Mouse (Mus musculus) naive thymus-derived CD4-positive, alpha-beta T cell, adult 5 months (primary cell): ENCODE results near the gene Mmp17. TPM values are rescaled to one million over a fixed set of nuclear protein-coding genes. Genes with fewer than 3 reads are reported as not detected.

Experiments
- polyA plus RNA-seq: library from polyadenylated mRNA; unstranded; fragments of 100-300 nt; shearing (Covaris generic); gene quantifications from one replicate; pipeline ENCODE4 v1.2.1, GENCODE M21; 2017

The Mmp17 gene
- 1.7 TPM for polyA plus RNA-seq

GRCm38 (mm10) chr5:129583761-129584582 lies at the start of gene Mmp17:
Gene Mmp17, plus strand, starts transcription at chr5:129584169.

Other genes with a start within 250 kb of the Mmp17 start
- 71.9 TPM for gene Sfswap, start 82.9 kb upstream of the Mmp17 start, polyA plus RNA-seq
- gene Zfp11, start 85.9 kb downstream of the Mmp17 start, polyA plus RNA-seq, result 0.72 TPM
- not detected for gene Sept14, start 124.3 kb downstream of the Mmp17 start, polyA plus RNA-seq
- gene Mrps17, start 131.3 kb downstream of the Mmp17 start, polyA plus RNA-seq, result 67.4 TPM
- 26.3 TPM for gene Nipsnap2, start 140.9 kb downstream of the Mmp17 start, polyA plus RNA-seq
- 26.9 TPM for gene Psph, start 203.3 kb downstream of the Mmp17 start, polyA plus RNA-seq